Mouse (Mus musculus): Measurements from ENCODE around the gene Gm5678. TPM values are rescaled to one million over a fixed set of nuclear protein-coding genes. Genes with fewer than 3 reads are reported as not detected.

Gene Gm5678
- not detected in 2 replicates for polyA plus RNA-seq (2016; fragmentation: Nextera tagmentation; extraction: Ambion mirVana)

DNA sequence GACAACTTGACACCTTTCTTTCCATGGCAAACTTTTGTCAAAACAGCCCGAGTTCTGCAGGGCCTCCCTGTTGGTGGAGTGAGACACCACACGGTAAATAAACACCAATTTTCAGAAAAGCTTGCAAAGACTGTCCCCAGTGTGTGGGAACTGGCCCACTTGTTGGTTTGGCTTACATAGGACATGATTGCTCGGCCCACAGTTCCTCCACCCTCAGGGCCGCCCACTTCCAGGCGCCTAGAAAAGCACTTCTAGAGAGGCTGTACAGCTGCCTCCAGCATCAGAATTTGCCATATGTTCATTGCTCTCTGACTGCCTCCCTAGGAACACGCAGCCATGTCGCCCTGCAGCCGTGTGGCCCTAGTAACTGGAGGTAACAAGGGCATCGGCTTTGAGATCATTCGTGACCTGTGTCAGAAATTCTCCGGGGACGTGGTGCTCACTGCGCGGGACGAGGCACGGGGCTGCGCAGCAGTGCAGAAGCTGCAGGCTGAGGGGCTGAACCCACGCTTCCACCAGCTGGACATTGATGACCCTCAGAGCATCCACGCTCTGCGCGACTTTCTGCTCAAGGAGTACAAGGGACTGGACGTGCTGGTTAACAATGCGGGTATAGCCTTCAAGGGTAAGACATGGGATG, at the start of gene Gm5678:
Gene Gm5678 (plus strand): TSS at position 337 of the 640 bp plus-strand sequence.
- Histone ChIP-seq H3K27ac (no peak within 1 kb of the TSS), H3K36me3 (no peaks in the 10 kb centered on the region), H3K27me3 (no peaks in the 10 kb centered on the region), H3K4me1 (replicated peaks) (no peaks in the 10 kb centered on the region), H3K9me3 (no peaks in the 10 kb centered on the region), H3K9ac (replicated peaks) (0 out of 2 replicates have a peak within 1 kb of the TSS, but pooled peaks have one; percentile 8), H3K4me2 (no peak within 1 kb of the TSS), H3K4me3 (replicated peaks) (no peak within 1 kb of the TSS)
- no peak for ATAC-seq (ENCODE audit: insufficient number of reproducible peaks, insufficient read depth, low FRiP score, low TSS enrichment, low read depth)
- WGBS: 83% methylated on average over 23 of the region's 23 CpGs

DNA sequence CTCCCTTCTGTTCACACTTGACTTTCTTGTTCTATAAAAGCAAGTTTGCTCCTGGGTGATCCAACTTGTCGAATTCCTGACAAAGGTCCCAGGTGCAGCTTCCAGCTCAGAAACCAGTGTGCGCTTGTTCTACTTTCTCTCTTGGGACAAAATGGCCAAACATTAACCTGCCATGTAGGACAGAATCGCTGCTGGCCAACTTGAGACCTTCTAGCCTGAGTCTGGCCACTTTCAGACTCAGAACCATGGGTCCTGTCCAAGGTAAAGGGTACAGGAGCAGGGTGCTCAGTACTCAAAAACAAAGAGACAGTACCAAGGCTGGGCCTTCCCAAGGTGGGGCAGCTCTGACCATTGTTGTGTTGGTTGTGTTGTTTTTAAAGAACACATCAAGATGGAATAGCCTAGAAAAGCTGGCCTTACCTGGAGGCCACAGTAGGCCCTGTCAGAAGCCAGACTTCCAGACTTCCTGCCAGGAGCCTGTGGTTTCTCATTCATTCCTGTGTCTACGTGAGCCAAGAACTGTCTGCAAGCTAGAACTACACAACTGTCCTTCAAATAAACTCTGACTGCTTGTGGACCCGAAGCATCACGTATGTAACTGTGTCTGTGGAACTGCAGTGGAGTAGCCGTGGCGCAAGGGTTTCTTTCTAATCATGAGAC, 49.4 kb upstream of the Gm5678 start:
- ATAC-seq (ENCODE audit: insufficient number of reproducible peaks, insufficient read depth, low FRiP score, low TSS enrichment, low read depth): no peak
- Histone ChIP-seq H3K4me2 (no peak overlapping the region), H3K4me1 (replicated peaks) (peaks cover 13% of the 10 kb centered on the region), H3K4me3 (replicated peaks) (no peak overlapping the region), H3K27me3 (peaks cover 5% of the 10 kb centered on the region), H3K36me3 (no peaks in the 10 kb centered on the region), H3K9ac (replicated peaks) (no peak overlapping the region), H3K9me3 (no peaks in the 10 kb centered on the region), H3K27ac (no peak overlapping the region)
- 87% methylated on average over 8 of the region's 8 CpGs for WGBS

DNA sequence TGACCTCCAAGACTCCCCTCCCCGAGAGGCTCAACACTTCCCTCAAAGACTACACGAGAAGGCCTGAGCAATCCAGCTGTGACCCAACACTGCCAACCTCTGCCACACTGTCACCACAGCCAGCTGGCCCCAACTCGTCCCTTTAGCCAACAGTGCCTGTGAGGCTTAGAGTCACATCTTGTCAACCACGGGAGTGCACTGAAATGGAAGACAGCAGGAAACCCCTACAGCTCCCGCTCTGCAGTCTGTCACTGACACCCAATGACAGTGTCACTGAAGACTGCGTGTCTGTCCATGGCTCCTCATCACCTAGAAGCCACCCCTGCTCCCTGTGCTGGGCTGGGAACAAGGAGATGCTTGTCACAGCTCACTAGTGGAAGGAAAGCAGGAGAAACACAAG, 46.8 kb upstream of the Gm5678 start:
- Histone ChIP-seq H3K27ac (no peak overlapping the region), H3K27me3 (peaks cover 4% of the 10 kb centered on the region; the same call in 1 of the 2 replicates), H3K36me3 (peaks cover 21% of the 10 kb centered on the region), H3K4me1 (replicated peaks) (no peaks in the 10 kb centered on the region; the same call in 1 of the 2 replicates), H3K4me3 (replicated peaks) (no peak overlapping the region), H3K9me3 (no peaks in the 10 kb centered on the region), H3K9ac (replicated peaks) (no peak overlapping the region), H3K4me2 (no peak overlapping the region)
- 40% methylated on average over 6 of the region's 6 CpGs for WGBS
- no peak for ATAC-seq (ENCODE audit: insufficient number of reproducible peaks, insufficient read depth, low FRiP score, low TSS enrichment, low read depth)

DNA sequence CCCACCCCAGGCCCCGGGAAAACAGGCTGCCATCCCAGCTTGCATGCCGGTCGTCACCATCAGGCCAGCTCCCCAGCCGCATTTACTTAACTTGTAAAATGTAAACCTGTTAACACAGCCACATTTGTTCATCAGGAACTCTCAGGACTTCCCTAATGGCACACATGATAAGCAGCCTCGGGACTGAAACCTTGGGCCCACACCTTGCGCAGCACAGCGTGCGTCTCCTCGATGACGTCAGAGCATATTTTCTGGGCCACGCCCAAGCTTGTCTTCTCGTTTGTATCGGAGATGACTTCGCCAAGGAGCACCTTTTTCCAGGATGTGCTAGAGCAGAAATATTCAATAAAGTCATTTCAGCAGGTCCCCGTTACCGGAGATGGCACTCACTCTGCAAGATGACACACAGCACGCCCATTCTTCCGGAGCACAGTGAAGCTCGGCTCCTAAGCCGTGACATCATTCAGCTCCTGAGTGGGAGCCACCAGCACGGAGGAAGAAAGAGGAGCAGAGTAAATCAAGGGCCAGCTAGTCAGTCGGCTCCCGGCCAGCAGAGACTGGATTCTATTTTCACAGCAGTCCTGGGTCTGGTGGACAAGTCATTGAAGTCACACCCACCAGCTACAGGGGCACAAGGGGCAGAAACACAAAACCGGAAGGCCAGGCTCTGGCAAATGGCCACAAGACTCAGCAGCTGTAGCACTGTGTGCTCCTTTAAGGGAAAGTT, 42.8 kb upstream of the Gm5678 start:
- Histone ChIP-seq H3K4me1 (replicated peaks) (0 out of 2 replicates have a peak, but pooled peaks cover 4% of the 10 kb centered on the region), H3K4me3 (replicated peaks) (no peak overlapping the region), H3K9me3 (no peaks in the 10 kb centered on the region), H3K27ac (no peak overlapping the region), H3K36me3 (peaks cover 45% of the 10 kb centered on the region), H3K9ac (replicated peaks) (no peak overlapping the region), H3K27me3 (no peaks in the 10 kb centered on the region), H3K4me2 (no peak overlapping the region)
- 88% methylated on average over 24 of the region's 24 CpGs for WGBS
- no peak for ATAC-seq (ENCODE audit: insufficient number of reproducible peaks, insufficient read depth, low FRiP score, low TSS enrichment, low read depth)

DNA sequence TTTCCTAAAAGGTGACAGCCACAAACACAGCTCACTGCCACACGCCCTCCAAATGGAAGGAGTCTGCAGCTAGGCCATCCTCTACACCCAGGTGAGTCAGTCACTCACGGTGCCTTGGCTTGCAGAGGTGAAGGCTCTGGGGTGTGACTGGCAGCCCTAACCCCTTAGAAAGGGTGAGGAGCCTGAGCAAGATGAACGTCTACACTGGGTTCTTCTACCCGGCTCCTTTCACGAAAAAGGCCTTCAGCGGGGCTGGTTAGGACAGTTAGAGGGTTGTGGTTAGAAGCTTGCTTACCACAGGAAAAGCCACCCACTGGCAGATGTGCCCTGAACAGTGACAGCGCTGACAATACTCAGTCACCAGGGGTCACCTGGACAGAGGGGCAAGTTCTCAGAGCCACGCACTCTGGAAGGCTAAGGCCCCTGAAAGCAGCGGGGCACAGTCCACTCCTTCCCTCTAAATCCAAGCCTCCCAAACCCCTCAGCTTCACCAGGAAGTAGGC, 42.1 kb upstream of the Gm5678 start:
- no peak overlapping the region for H3K4me3 ChIP-seq (replicated peaks)
- H3K4me2 ChIP-seq: no peak overlapping the region
- WGBS: 92% methylated on average over 9 of the region's 9 CpGs
- H3K36me3 ChIP-seq: peaks cover 51% of the 10 kb centered on the region
- no peaks in the 10 kb centered on the region for H3K9me3 ChIP-seq
- H3K9ac ChIP-seq (replicated peaks): no peak overlapping the region
- H3K4me1 ChIP-seq (replicated peaks): 0 out of 2 replicates have a peak, but pooled peaks cover 4% of the 10 kb centered on the region
- no peaks in the 10 kb centered on the region for H3K27me3 ChIP-seq
- H3K27ac ChIP-seq: no peak overlapping the region
- no peak for ATAC-seq (ENCODE audit: insufficient number of reproducible peaks, insufficient read depth, low FRiP score, low TSS enrichment, low read depth)

DNA sequence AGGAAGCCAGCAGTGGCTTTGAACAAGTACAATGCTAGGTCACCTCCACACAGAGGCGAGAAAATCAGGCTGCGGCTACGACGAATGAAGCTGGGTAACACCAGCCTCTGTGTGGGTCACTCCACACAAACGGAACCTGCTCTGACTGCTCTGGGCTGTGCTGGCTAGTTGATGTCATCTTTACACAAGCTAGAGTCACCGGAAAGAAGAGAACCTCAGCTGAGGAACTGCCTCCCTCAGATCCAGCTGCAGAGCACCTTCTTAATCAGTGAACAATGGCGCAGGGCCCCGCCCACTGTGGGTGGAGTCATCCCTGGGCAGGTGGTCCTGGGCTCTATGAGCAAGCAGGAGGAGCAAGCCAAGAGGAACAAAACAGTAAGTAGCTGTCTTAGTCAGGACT, 41.5 kb upstream of the Gm5678 start:
- Histone ChIP-seq H3K36me3 (peaks cover 57% of the 10 kb centered on the region), H3K4me2 (no peak overlapping the region), H3K4me3 (replicated peaks) (no peak overlapping the region), H3K9ac (replicated peaks) (no peak overlapping the region), H3K27me3 (no peaks in the 10 kb centered on the region), H3K27ac (no peak overlapping the region), H3K9me3 (no peaks in the 10 kb centered on the region), H3K4me1 (replicated peaks) (0 out of 2 replicates have a peak, but pooled peaks cover 4% of the 10 kb centered on the region)
- WGBS: 71% methylated on average over 8 of the region's 8 CpGs
- no peak for ATAC-seq (ENCODE audit: insufficient number of reproducible peaks, insufficient read depth, low FRiP score, low TSS enrichment, low read depth)

DNA sequence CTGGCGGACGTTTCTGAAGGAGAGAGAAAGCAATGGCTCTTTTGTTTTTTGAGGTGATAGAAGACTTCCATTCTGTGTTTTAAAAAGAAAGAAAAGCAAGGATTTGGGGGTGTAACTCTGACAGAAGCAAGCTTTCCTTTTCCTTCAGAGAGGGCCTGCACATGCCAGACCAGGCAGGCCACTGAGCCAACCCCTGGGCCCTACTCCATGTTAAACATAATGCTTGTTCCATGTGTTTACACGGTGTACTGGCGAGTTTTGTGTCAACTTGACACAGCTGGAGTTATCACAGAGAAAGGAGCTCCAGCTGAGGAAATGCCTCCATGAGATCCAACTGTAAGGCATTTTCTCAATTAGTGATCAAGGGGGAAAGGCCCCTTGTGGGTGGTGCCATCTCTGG, 39.6 kb upstream of the Gm5678 start:
- 79% methylated on average over 4 of the region's 4 CpGs for WGBS
- no peak for ATAC-seq (ENCODE audit: insufficient number of reproducible peaks, insufficient read depth, low FRiP score, low TSS enrichment, low read depth)
- no peak overlapping the region for H3K4me2 ChIP-seq

DNA sequence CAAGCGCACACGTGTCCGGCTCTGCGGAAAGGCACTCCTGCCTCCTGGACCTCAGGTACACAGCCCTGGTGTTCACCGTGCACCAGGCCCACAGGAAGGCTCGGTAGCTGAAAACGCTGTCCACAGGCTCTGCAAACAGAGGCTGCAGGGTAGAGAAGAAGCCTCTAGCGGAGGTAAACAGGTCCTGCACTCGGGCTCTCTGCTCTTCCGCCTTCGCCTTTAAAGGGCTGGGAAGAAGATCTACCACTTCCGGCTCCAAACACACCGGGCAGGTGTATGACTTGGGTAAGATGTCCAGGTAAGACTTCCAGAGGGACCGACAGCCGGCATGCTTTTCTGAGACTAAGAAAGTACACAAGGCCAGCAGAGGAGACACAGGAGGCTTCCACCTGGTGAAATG, 37.0 kb upstream of the Gm5678 start:
- no peak overlapping the region for H3K4me3 ChIP-seq (replicated peaks)
- peaks cover 60% of the 10 kb centered on the region for H3K36me3 ChIP-seq
- WGBS: 93% methylated on average over 15 of the region's 15 CpGs
- H3K4me2 ChIP-seq: no peak overlapping the region
- no peak for ATAC-seq (ENCODE audit: insufficient number of reproducible peaks, insufficient read depth, low FRiP score, low TSS enrichment, low read depth)
- H3K9ac ChIP-seq (replicated peaks): no peak overlapping the region
- H3K4me1 ChIP-seq (replicated peaks): 0 out of 2 replicates have a peak, but pooled peaks cover 4% of the 10 kb centered on the region
- no peaks in the 10 kb centered on the region for H3K27me3 ChIP-seq
- no peak overlapping the region for H3K27ac ChIP-seq
- no peaks in the 10 kb centered on the region for H3K9me3 ChIP-seq

More for the DNA sequence above, 39.6 kb upstream of the Gm5678 start:
- H3K4me1 ChIP-seq (replicated peaks): 0 out of 2 replicates have a peak, but pooled peaks cover 4% of the 10 kb centered on the region
- peaks cover 67% of the 10 kb centered on the region for H3K36me3 ChIP-seq
- no peak overlapping the region for H3K4me3 ChIP-seq (replicated peaks)
- no peak overlapping the region for H3K9ac ChIP-seq (replicated peaks)
- no peaks in the 10 kb centered on the region for H3K27me3 ChIP-seq
- H3K9me3 ChIP-seq: no peaks in the 10 kb centered on the region
- H3K27ac ChIP-seq: no peak overlapping the region

DNA sequence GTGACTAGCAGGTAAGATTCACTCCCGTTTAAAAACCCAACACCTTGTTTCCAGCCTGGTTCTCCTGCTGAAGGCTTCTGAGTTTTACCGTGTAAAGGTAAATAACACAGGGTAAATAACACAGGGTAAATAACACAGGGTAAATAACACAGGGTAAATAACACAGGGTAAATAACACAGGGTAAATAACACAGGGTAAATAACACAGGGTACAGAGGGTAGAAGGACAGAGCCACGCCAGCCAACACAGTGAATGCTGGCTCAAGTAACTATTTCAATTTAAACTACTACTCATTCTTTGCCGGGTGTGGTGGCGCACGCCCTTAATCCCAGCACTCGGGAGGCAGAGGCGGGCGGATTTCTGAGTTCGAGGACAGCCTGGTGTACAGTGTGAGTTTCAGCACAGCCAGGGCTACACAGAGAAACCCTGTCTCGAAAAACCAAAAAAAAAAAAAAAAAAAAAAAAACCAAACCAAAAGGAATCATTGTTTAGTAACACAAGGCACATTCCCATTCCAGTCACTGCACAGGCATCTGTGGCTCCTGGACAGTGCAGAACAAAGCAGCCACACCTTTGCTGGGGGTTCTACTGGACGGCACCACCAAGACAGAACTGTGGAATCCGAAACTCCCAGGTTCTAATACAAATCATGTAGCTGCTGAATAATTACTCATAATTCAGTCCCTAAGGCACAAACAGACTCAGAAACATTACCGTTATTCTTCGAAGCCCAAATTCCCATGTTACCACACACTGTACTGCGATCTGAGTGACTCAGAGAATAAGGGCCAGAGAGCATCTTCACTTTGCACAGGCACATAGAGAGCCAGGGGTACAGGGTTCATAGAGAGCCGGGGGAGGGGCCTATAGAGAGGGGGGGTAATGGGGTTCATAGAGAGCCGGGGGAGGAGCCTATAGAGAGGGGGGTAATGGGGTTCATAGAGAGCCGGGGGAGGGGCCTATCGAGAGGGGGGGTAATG, 36.2 kb upstream of the Gm5678 start:
- no peak overlapping the region for H3K27ac ChIP-seq
- ATAC-seq (ENCODE audit: insufficient number of reproducible peaks, insufficient read depth, low FRiP score, low TSS enrichment, low read depth): no peak
- no peak overlapping the region for H3K4me3 ChIP-seq (replicated peaks)
- no peak overlapping the region for H3K9ac ChIP-seq (replicated peaks)
- H3K9me3 ChIP-seq: no peaks in the 10 kb centered on the region
- no peak overlapping the region for H3K4me2 ChIP-seq
- WGBS: 90% methylated on average over 20 of the region's 20 CpGs
- H3K27me3 ChIP-seq: no peaks in the 10 kb centered on the region
- 0 out of 2 replicates have a peak, but pooled peaks cover 4% of the 10 kb centered on the region for H3K4me1 ChIP-seq (replicated peaks)
- H3K36me3 ChIP-seq: peaks cover 62% of the 10 kb centered on the region

DNA sequence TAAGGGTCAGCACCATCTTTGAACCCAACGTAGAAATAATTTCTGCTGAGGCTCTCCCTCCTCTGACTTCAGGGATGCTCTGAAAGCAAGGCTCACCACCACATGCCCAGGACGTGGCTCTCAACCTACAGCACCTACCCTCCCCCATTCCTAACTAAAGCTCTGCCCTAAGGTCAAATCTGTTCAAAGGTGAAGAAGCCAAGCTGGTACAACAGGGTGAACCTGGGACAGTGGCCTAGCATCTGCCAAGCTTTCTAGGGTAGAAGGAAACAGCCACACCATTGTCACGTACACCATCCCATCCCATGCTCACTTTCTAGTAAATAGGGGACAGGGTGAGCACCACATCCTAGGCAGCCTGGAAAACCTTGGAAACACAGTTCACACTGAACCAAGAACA, 35.2 kb upstream of the Gm5678 start:
- Histone ChIP-seq H3K4me1 (replicated peaks) (0 out of 2 replicates have a peak, but pooled peaks cover 3% of the 10 kb centered on the region), H3K27ac (no peak overlapping the region), H3K9me3 (no peaks in the 10 kb centered on the region), H3K4me3 (replicated peaks) (no peak overlapping the region), H3K36me3 (peaks cover 65% of the 10 kb centered on the region), H3K9ac (replicated peaks) (no peak overlapping the region), H3K4me2 (no peak overlapping the region), H3K27me3 (no peaks in the 10 kb centered on the region)
- WGBS: 94% methylated on average over 3 of the region's 3 CpGs
- no peak for ATAC-seq (ENCODE audit: insufficient number of reproducible peaks, insufficient read depth, low FRiP score, low TSS enrichment, low read depth)

All from limb, embryonic 12.5 days (tissue).